Mouse (Mus musculus) megakaryocyte-erythroid progenitor cell, adult 5-6 weeks (primary cell): ENCODE measurements around the gene Fmo1. TPM values are rescaled to one million over a fixed set of nuclear protein-coding genes. Genes with fewer than 3 reads are reported as not detected.
"Not testable (repeated sequence)": the region's sequence is repeated elsewhere in the genome, so short reads cannot be mapped to it uniquely, and the experiment has no call there.

ENCODE experiments used
- ATAC-seq: replicated peaks from 2 replicates; pipeline ENCODE4 v1.8.0; 2016; ENCODE audit warnings: mild to moderate bottlenecking, inconsistent platforms; ENCODE audit not compliant: severe bottlenecking, poor library complexity, low FRiP score, low TSS enrichment
- total RNA-seq, 2 experiments: library from RNA; stranded (forward) in 1 of 2; stranded (reverse) in 1 of 2; fragments of 200-1000, 215-1000 nt in 1 of 2; fragments of >200 nt in 1 of 2; fragmentation: Nextera tagmentation in 1 of 2; gene quantifications; 2 replicates each; pipeline ENCODE4 v1.2.3; 2014 to 2017

Fmo1 gene
- total RNA-seq, 2 experiments from 2014 or later: not detected

GRCm38 (mm10) chr1:162813836-162814156, 52.6 kb downstream of the Fmo1 start, which contains the start of gene Fmo4:
Fmo4 (minus strand) TSS chr1:162813972.
- ATAC-seq: no peak; the same call in 1 of the 2 replicates

GRCm38 (mm10) chr1:162813143-162813835, 53.1 kb downstream of the Fmo1 start:
- ATAC-seq: no peak

- no peak for ATAC-seq
Measured at GRCm38 (mm10) chr1:162808541-162808940, 57.9 kb downstream of the Fmo1 start.

- ATAC-seq: no peak
Measured at GRCm38 (mm10) chr1:162807441-162807840, 59.0 kb downstream of the Fmo1 start.

- no peak for ATAC-seq
Measured at GRCm38 (mm10) chr1:162805011-162805410, 61.4 kb downstream of the Fmo1 start.

GRCm38 (mm10) chr1:162796441-162796840, 70.0 kb downstream of the Fmo1 start:
- ATAC-seq: no peak

- ATAC-seq: no peak
Measured at GRCm38 (mm10) chr1:162792306-162793044, 73.9 kb downstream of the Fmo1 start.

GRCm38 (mm10) chr1:162785222-162785621, 81.2 kb downstream of the Fmo1 start:
- ATAC-seq: no peak

- ATAC-seq: no peak
Measured at GRCm38 (mm10) chr1:162783669-162784248, 82.7 kb downstream of the Fmo1 start.

GRCm38 (mm10) chr1:162781035-162781434, 85.4 kb downstream of the Fmo1 start:
- not testable (repeated sequence) for ATAC-seq

Other genes starting within 250 kb of the Fmo1 start
- gene Myoc, start 227.5 kb downstream of the Fmo1 start, total RNA-seq (2014; fragmentation: Nextera tagmentation): not detected in 2 replicates
- not detected in 2 replicates for gene Myoc, start 227.5 kb downstream of the Fmo1 start, total RNA-seq (2017)
- not detected in 2 replicates for gene Myocos, start 208.4 kb downstream of the Fmo1 start, total RNA-seq (2014; fragmentation: Nextera tagmentation)
- not detected in 2 replicates for gene Myocos, start 208.4 kb downstream of the Fmo1 start, total RNA-seq (2017)
- 251 and 298 TPM in 2 replicates for gene Prrc2c, start 126.1 kb downstream of the Fmo1 start, total RNA-seq (2014; fragmentation: Nextera tagmentation)
- 150 and 186 TPM in 2 replicates for gene Prrc2c, start 126.1 kb downstream of the Fmo1 start, total RNA-seq (2017)
- gene Fmo4, start 52.6 kb downstream of the Fmo1 start, total RNA-seq (2014; fragmentation: Nextera tagmentation): not detected in 2 replicates
- gene Fmo4, start 52.6 kb downstream of the Fmo1 start, total RNA-seq (2017): 0.42 TPM in 1 of 2 replicates, not detected in the other
- not detected in 2 replicates for gene Fmo2, start 32.1 kb upstream of the Fmo1 start, total RNA-seq (2014; fragmentation: Nextera tagmentation)
- not detected in 2 replicates for gene Fmo2, start 32.1 kb upstream of the Fmo1 start, total RNA-seq (2017)
- gene Fmo6, start 70.9 kb upstream of the Fmo1 start, total RNA-seq (2014; fragmentation: Nextera tagmentation): not detected in 2 replicates
- gene Fmo6, start 70.9 kb upstream of the Fmo1 start, total RNA-seq (2017): not detected in 2 replicates
- gene Fmo3, start 117.9 kb upstream of the Fmo1 start, total RNA-seq (2014; fragmentation: Nextera tagmentation): not detected in 2 replicates
- gene Fmo3, start 117.9 kb upstream of the Fmo1 start, total RNA-seq (2017): not detected in 2 replicates
- gene Mroh9, start 219.1 kb upstream of the Fmo1 start, total RNA-seq (2014; fragmentation: Nextera tagmentation): not detected in 2 replicates
- not detected in 2 replicates for gene Mroh9, start 219.1 kb upstream of the Fmo1 start, total RNA-seq (2017)